Mouse (Mus musculus) intestine, embryonic 15.5 days (tissue): ENCODE data around the gene Ankrd13a. TPM values are rescaled to one million over a fixed set of nuclear protein-coding genes. Genes with fewer than 3 reads are reported as not detected.

Experiments used
- ATAC-seq: fragments of 200-750 bp; cut with Nextera tagmentation; 2 replicates; pipeline ENCODE4 v1.8.0; 2017; ENCODE audit warnings: moderate TSS enrichment, moderate library complexity
- H3K27ac ChIP-seq: fragments of 300-500 bp; sonication (generic); 2 replicates; pipeline ENCODE4 v1.5.1; 2015; ENCODE audit warnings: mild to moderate bottlenecking, inconsistent platforms
- H3K27me3 ChIP-seq: fragments of 300-500 bp; sonication (generic); replicated peaks from 2 replicates; pipeline ENCODE4 v1.6.1; 2015; ENCODE audit warnings: inconsistent platforms
- H3K36me3 ChIP-seq: fragments of 300-500 bp; sonication (generic); 2 replicates; pipeline ENCODE4 v1.6.1; 2015; ENCODE audit warnings: inconsistent platforms
- H3K4me1 ChIP-seq: fragments of 300-500 bp; sonication (generic); replicated peaks from 2 replicates; pipeline ENCODE4 v1.6.1; 2015; ENCODE audit warnings: inconsistent platforms
- H3K4me2 ChIP-seq: fragments of 300-500 bp; sonication (generic); replicated peaks from 2 replicates; pipeline ENCODE4 v1.6.1; 2015; ENCODE audit warnings: mild to moderate bottlenecking, inconsistent platforms
- H3K4me3 ChIP-seq: fragments of 300-500 bp; sonication (generic); replicated peaks from 2 replicates; pipeline ENCODE4 v1.5.1; 2015; ENCODE audit warnings: inconsistent platforms
- H3K9ac ChIP-seq: fragments of 300-500 bp; sonication (generic); 2 replicates; pipeline ENCODE4 v1.6.1; 2015; ENCODE audit warnings: inconsistent platforms
- H3K9me3 ChIP-seq: fragments of 300-500 bp; sonication (generic); 2 replicates; pipeline ENCODE4 v1.6.1; 2016; ENCODE audit warnings: inconsistent platforms
- WGBS: fragments of 180-500 bp; shearing (Covaris S2); methylation state at CpG from one replicate; pipeline ENCODE4 v1.1.7; 2015; 5-methylcytosine and 5-hydroxymethylcytosine counted together
- polyA plus RNA-seq: library from polyadenylated mRNA; unstranded; fragments of >200 nt; fragmentation: Nextera tagmentation; extraction: Ambion mirVana; gene quantifications from 2 replicates; pipeline ENCODE4 v1.2.1, GENCODE M21; 2015

The Ankrd13a gene
- polyA plus RNA-seq, 1 experiment from 2014 or later, result 55.3 TPM

DNA sequence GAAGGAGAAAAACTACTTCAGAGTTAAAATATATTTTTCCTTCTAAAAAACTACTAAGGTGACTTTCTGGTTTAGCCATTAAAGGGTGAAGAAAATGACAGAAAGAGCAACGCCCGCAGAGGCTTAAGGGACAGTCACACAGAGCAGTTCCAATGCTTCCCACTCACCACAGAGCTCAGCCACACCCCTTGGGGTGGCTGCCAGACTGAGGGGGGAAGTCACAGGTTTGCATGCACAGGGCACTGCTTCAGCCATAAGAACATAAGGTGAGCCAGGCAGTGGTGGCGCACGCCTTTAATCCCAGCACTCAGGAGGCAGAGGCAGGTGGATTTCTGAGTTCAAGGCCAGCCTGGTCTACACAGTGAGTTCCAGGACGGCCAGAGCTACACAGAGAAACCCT lies 28.9 kb upstream of the Ankrd13a start:
- no peaks in the 10 kb centered on the region for H3K9me3 ChIP-seq
- H3K9ac ChIP-seq, result no peak overlapping the region
- H3K4me3 ChIP-seq, result no peak overlapping the region
- H3K4me2 ChIP-seq, result no peak overlapping the region
- 87% methylated on average over 5 of the region's 5 CpGs for WGBS
- no peak for ATAC-seq
- H3K27me3 ChIP-seq, result no peaks in the 10 kb centered on the region
- no peak overlapping the region for H3K27ac ChIP-seq
- no peaks in the 10 kb centered on the region for H3K4me1 ChIP-seq
- peaks cover 24% of the 10 kb centered on the region for H3K36me3 ChIP-seq

DNA sequence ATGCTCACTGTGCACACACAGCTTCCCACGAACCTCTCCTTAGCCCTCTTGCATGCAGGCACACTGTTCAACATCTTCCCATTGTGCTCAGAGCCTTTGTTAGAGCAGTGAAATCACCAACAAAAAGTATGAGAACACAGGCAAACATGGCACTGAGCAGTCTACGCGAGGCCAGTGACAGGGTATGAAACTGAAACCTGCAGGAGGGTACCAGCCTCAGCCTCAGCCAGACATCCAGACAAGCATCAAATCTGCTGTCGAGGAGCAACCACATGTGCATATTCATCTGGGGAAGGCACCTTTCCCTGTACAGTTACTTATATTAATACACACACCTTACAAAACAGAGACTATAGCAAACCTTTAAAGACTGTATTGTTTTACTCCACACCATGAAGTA lies 27.6 kb upstream of the Ankrd13a start:
- no peaks in the 10 kb centered on the region for H3K27me3 ChIP-seq
- ATAC-seq, result no peak
- H3K4me1 ChIP-seq, result no peaks in the 10 kb centered on the region
- 94% methylated on average over 4 of the region's 4 CpGs for WGBS
- H3K9me3 ChIP-seq, result no peaks in the 10 kb centered on the region
- H3K4me3 ChIP-seq, result no peak overlapping the region
- H3K36me3 ChIP-seq, result peaks cover 30% of the 10 kb centered on the region
- no peak overlapping the region for H3K4me2 ChIP-seq
- no peak overlapping the region for H3K27ac ChIP-seq
- no peak overlapping the region for H3K9ac ChIP-seq

DNA sequence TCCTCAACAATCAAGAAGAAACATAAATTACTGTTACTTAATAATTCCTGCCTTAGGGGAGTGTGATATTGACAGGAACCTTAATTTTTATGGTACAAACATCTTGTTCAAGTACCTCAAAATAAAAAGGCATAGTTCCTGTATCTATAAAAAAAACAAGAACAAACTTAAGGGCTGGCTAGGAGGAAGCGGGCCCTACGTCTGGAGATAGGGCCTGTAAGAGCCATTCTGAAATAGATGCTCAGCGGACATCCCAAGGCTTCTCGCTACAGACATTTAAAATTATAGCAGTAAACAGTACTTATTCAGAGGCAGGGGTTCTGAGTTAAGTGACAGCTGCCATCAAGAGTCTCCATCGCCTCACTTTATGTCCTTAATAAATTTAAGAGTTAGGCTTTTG lies 27.0 kb upstream of the Ankrd13a start:
- ATAC-seq, result no peak
- no peak overlapping the region for H3K4me2 ChIP-seq
- H3K27me3 ChIP-seq, result no peaks in the 10 kb centered on the region
- H3K4me3 ChIP-seq, result no peak overlapping the region
- H3K9ac ChIP-seq, result no peak overlapping the region
- peaks cover 34% of the 10 kb centered on the region for H3K36me3 ChIP-seq
- H3K9me3 ChIP-seq, result no peaks in the 10 kb centered on the region
- H3K27ac ChIP-seq, result no peak overlapping the region
- H3K4me1 ChIP-seq, result no peaks in the 10 kb centered on the region
- WGBS, result 91% methylated on average over 5 of the region's 5 CpGs

DNA sequence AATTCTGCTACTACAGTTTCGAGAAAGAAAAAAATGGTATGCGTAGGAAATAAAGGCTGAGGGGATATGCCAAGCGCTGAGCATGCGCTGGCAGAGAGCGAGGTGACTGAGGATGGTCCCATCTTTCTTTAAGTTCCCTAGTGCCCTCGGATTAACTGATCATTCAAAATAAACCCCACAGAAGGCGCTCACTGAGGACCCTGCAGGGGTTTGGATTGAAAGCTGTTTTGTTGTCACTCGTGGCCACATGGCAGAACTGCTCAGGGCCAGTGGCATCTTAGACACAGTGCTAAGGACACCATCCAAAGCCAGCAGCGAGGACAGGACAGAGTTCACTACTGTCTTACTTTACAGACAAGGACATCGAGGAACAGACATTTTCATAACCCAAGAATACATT lies 24.2 kb upstream of the Ankrd13a start:
- Histone ChIP-seq H3K4me3 (no peak overlapping the region), H3K27ac (no peak overlapping the region), H3K4me2 (no peak overlapping the region), H3K4me1 (no peaks in the 10 kb centered on the region), H3K36me3 (peaks cover 34% of the 10 kb centered on the region), H3K9ac (no peak overlapping the region), H3K27me3 (no peaks in the 10 kb centered on the region), H3K9me3 (no peaks in the 10 kb centered on the region)
- 88% methylated on average over 10 of the region's 10 CpGs for WGBS
- ATAC-seq, result no peak

DNA sequence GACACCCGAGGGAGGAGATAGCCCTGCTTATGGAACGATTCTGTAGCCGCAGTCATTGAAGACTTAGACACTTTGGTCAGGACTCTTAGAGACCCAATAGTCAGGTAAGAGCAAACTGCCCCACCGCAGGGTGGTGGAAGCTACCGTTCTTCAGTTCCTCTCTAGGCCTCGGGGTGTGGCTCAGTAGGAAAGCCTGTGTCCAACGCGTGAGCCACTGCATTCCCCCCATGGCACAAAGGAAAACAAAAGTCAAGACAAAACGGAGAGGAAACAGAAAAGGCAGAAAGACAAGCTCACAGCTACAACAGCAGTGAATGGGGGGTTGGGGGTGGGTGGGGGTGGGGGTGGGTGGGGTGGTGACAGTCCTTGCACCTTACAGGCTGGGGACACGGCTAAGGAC lies 22.1 kb upstream of the Ankrd13a start:
- Histone ChIP-seq H3K9ac (no peak overlapping the region), H3K9me3 (no peaks in the 10 kb centered on the region), H3K4me2 (no peak overlapping the region), H3K27ac (no peak overlapping the region), H3K4me1 (no peaks in the 10 kb centered on the region), H3K27me3 (no peaks in the 10 kb centered on the region), H3K36me3 (peaks cover 36% of the 10 kb centered on the region), H3K4me3 (no peak overlapping the region)
- ATAC-seq, result no peak
- 93% methylated on average over 10 of the region's 10 CpGs for WGBS

DNA sequence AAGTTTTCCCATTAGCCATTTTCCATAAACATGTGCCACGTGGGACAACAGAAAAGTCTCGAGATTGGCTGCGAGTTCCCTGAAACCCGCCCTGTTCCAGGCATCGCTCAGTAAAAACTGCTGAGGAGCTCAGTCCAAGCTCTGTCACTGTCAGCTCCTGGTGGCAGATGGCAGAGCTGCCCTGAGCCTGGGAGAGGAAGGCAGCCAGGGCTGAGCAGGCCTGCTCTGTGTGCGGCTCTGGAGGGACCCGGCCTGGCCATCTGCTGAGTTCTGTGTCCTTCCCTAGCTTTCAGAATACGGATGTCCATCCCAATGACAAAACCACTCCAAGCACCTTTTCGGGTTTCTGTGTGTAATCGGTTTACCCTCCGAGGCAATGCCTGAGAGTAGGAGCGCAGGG lies 21.1 kb upstream of the Ankrd13a start:
- H3K4me2 ChIP-seq, result no peak overlapping the region
- no peak overlapping the region for H3K27ac ChIP-seq
- peaks cover 31% of the 10 kb centered on the region for H3K36me3 ChIP-seq
- H3K9ac ChIP-seq, result no peak overlapping the region
- 86% methylated on average over 12 of the region's 12 CpGs for WGBS
- no peak overlapping the region for H3K4me3 ChIP-seq
- no peaks in the 10 kb centered on the region for H3K9me3 ChIP-seq
- no peaks in the 10 kb centered on the region for H3K27me3 ChIP-seq
- ATAC-seq, result no peak
- no peaks in the 10 kb centered on the region for H3K4me1 ChIP-seq

DNA sequence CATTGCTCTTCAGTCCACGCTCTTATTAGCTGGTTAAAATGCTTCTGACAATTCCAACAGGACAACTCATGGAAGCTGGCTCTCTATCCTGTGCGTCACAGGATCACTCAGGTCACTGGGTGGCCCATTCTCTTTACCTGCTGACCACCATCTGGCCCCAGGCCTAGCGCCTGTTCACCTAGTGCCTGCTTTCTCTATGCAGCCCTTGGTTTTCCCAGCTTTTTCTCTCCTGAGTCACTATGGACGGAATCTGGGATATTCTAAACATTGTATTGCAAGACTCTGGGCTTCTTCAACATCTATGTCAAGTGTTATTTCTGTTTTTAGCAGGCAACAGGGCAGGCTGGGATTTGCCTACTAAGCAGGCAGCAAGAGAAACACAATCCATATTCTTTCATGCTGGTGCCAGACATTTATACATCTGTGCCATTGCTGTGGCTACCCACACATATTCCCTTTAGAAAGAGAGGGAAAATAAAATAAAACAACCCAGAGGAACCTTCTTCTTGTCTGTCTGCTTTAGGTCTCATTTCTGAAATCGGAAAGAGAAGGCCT lies 14.9 kb upstream of the Ankrd13a start:
- Histone ChIP-seq H3K4me1 (no peaks in the 10 kb centered on the region), H3K27me3 (no peaks in the 10 kb centered on the region), H3K27ac (no peak overlapping the region), H3K9ac (no peak overlapping the region), H3K9me3 (no peaks in the 10 kb centered on the region), H3K4me3 (no peak overlapping the region), H3K36me3 (peaks cover 28% of the 10 kb centered on the region), H3K4me2 (no peak overlapping the region)
- 88% methylated on average over 5 of the region's 5 CpGs for WGBS
- no peak for ATAC-seq

DNA sequence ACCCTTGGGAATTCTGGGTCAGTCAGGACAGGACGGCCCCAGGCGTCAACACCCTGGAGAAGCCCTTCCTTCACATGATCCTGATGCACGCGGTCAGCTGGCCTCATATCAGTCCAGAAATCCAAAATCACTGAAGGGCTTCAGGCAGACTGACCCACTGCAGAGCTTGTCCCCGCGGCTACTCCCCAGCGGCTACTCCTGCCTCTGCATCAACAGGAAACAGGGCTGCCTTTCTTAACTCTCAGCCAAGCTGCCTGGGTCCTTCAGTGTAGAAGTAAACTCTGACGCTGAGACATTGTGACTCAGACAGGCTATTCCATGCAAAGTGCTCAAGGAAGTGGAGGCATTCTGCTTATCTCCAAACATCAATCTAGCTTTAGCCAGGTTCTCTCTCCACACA lies 12.5 kb upstream of the Ankrd13a start:
- Histone ChIP-seq H3K36me3 (peaks cover 20% of the 10 kb centered on the region), H3K4me3 (no peak overlapping the region), H3K27me3 (no peaks in the 10 kb centered on the region), H3K4me1 (no peaks in the 10 kb centered on the region), H3K4me2 (no peak overlapping the region), H3K9ac (no peak overlapping the region), H3K9me3 (no peaks in the 10 kb centered on the region), H3K27ac (no peak overlapping the region)
- WGBS, result 88% methylated on average over 8 of the region's 8 CpGs
- ATAC-seq, result no peak

DNA sequence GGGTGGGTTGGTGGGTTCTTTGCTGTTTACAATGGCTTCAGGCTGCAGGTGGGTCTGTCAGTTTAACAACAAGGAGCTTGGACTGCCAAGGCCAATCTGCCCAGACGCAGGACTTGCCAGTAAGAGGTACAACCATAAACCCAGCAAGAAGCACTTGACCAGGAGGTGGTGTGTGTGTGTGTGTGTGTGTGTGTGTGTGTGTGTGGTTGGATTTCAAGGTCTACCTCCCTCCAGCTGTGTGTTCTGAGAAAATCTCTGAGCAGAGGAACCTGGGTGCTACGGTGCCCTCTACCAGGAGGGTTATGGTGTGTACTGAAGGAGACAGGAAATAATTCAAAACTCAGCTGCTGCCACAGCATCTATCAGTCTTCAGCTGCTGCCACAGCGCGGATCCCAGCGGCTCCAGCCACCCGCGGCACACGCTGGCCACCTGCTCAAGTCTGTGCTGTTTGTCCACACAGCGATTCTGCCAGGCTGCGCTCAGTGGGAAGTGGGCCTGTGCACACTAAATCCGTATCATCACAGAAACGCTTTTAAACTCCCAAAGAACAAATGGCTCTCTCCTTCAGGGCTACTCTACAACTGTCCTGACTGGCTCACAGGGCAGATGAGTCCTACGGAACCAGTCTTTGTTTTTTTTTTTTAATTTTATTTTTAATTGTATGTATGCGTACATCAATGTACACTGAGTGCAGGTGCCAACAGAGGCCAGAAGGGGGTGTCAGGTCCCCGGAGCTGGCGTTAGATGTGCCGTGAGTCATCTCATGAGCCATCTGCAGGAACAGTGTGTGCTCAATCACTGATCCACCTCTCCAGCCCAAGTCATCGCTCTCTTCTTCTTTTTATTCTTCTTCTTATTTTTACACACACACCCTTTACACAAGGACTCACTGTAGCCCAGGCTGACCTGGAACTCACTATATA lies 9.4 kb upstream of the Ankrd13a start:
- Histone ChIP-seq H3K4me1 (no peaks in the 10 kb centered on the region), H3K4me2 (no peak overlapping the region), H3K36me3 (peaks cover 20% of the 10 kb centered on the region), H3K9ac (no peak overlapping the region), H3K27ac (no peak overlapping the region), H3K27me3 (no peaks in the 10 kb centered on the region), H3K9me3 (no peaks in the 10 kb centered on the region), H3K4me3 (no peak overlapping the region)
- WGBS, result 88% methylated on average over 18 of the region's 18 CpGs
- no peak for ATAC-seq

DNA sequence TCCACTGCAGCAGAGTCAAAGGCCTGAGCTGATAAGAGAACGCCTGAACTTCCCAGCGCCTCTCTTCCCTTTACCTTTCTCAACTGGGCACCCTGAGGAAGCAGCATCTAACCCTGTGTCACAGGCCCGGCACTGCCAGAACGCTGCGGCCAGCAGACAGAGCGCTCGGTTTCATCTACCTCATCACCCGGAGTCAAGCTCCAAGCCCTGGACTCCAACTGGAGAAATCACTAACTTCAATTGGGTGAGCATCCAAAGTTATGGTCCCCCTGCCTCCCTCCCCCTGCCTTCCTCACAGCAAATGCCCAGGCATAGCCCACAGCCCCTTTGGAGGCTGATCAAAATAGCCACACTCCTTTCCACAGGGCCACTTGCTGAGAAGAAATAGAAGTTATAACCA lies 7.8 kb upstream of the Ankrd13a start:
- Histone ChIP-seq H3K4me2 (no peak overlapping the region), H3K4me3 (no peak overlapping the region), H3K36me3 (peaks cover 11% of the 10 kb centered on the region; the same call in 1 of the 2 replicates), H3K27me3 (no peaks in the 10 kb centered on the region), H3K9me3 (no peaks in the 10 kb centered on the region), H3K27ac (no peak overlapping the region), H3K4me1 (no peaks in the 10 kb centered on the region), H3K9ac (no peak overlapping the region)
- ATAC-seq, result no peak
- 95% methylated on average over 8 of the region's 8 CpGs for WGBS

DNA sequence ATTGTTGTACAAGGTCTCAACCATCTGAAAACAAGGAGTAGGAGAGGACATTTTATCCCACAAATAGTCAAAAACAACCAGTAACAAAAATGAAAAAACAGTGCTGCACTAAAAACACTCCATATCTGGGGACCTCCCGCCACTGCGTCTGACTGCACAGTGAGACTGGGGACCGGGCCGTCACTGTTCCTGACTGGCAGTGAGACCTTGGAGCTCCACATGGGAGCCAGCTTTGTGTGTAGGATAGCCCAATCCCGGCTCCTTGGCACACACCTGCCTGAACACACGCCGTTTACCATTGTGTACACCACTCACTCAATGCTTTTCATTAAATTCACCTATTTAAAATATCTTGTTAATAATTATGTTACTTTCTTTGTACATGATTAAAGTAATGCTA lies 7.3 kb upstream of the Ankrd13a start:
- Histone ChIP-seq H3K4me3 (no peak overlapping the region), H3K9ac (no peak overlapping the region), H3K36me3 (peaks cover 10% of the 10 kb centered on the region; the same call in 1 of the 2 replicates), H3K9me3 (no peaks in the 10 kb centered on the region), H3K27ac (no peak overlapping the region), H3K4me1 (no peaks in the 10 kb centered on the region; the same call in 1 of the 2 replicates), H3K4me2 (no peak overlapping the region), H3K27me3 (no peaks in the 10 kb centered on the region)
- no peak for ATAC-seq
- 95% methylated on average over 7 of the region's 7 CpGs for WGBS

DNA sequence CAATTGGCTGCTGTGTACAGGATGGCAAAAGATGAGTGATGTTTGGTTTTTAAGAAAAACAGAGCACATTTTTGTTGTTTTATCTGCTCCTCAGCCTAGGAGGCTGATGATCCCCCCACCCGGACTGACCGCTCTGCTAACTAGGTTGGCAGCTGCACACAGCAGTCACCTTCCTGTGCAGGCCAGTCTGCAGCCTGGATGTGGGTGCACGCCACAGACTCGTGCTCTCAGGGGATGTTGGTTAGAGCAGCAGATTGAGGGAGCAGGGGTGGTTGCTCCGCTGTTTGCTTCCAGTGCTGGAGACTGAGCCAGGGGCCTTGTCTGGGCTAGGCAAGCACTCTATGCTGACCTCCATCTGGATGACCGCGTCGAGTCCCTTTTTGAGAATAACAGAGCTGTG lies 4.7 kb upstream of the Ankrd13a start:
- Histone ChIP-seq H3K9me3 (no peaks in the 10 kb centered on the region), H3K4me2 (no peak overlapping the region), H3K27ac (no peak overlapping the region), H3K27me3 (no peaks in the 10 kb centered on the region), H3K4me3 (no peak overlapping the region), H3K36me3 (0 out of 2 replicates have a peak, but pooled peaks cover 2% of the 10 kb centered on the region), H3K4me1 (peaks cover 3% of the 10 kb centered on the region; the same call in 1 of the 2 replicates), H3K9ac (no peak overlapping the region)
- ATAC-seq, result no peak
- 89% methylated on average over 8 of the region's 8 CpGs for WGBS

DNA sequence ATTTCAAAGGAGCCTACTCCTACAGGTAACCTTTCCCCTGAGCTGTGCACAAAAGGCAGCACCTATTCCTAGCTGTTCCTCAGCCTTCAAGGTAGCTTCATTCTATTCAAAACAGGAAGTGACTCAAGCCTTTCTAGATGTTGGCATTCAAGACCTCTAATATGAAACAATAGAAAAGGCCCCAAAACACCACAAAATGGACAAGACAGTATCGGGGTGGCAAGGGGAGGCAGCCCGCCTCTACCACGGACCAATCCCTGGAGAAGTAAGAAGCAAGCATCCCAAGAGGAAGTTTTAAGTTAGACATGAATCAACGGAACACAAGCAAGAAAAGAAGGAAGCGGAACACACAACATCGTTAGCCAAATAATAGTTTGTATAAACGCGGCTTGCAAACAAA lies 2.7 kb upstream of the Ankrd13a start:
- Histone ChIP-seq H3K9me3 (no peaks in the 10 kb centered on the region), H3K4me1 (peaks cover 6% of the 10 kb centered on the region; the same call in 1 of the 2 replicates), H3K36me3 (no peaks in the 10 kb centered on the region), H3K27me3 (no peaks in the 10 kb centered on the region), H3K27ac (no peak overlapping the region), H3K4me2 (peak overlapping the region; percentile 84), H3K4me3 (peak overlapping the region; percentile 99; the same call in 1 of the 2 replicates), H3K9ac (no peak overlapping the region)
- no peak for ATAC-seq
- 70% methylated on average over 8 of the region's 8 CpGs for WGBS
